In the genomic region with DNA sequence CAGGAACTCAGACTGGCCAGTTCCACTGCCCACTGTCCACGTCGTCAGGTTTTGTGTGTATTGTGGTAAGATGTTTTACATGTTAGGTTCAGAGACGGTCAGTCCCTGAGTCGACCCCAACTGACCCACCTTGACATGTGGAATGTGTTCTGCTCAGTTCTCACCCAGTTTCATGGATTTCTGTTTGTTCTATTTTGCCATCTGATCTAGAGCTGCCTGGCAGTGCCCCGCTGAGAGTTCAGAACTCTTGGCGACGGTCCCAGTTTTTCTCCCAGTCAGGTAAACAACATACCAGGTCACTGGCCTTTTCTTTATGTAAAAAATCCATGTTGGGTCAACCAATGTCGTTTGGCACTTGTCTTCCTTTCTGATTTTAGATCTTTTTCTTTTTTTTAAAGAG, we compare ENCODE assay signal across 7 mouse cellular contexts.
DNase-seq lines count a peak whose midpoint lies in the region.

No protein-coding gene starts in this region.

- DNase-seq in left cerebral cortex, postnatal 4 days, result peak; percentile 41
- no peak for DNase-seq in left cerebral cortex, postnatal 25 days (ENCODE audit: low spot score in 2 of 2)
- DNase-seq in cerebellum, adult 9-11 months, result peak; percentile 89
- DNase-seq in kidney, postnatal 14 days, result peak; percentile 68
- DNase-seq in lung, postnatal 36 days, result peak; percentile 59
- no peak for DNase-seq in frontal cortex, postnatal 10 days (ENCODE audit: low spot score in 2 of 2)
- no peak for DNase-seq in layer of hippocampus, adult 18-20 months (ENCODE audit: low spot score in 2 of 2)

- intact Hi-C loops in left cerebral cortex, postnatal 4 days (cut with DNase I), result no loop called here
- intact Hi-C loops in left cerebral cortex, postnatal 25 days (cut with DNase I), result no loop called here

Comparison
In these comparisons a context has a peak if more than half of its experiments do, and no peak if none do; other contexts are left out.
1. DNase-seq: peak in left cerebral cortex, postnatal 4 days (single experiment), cerebellum, adult 9-11 months (single experiment), kidney, postnatal 14 days (single experiment) and lung, postnatal 36 days (single experiment); none in left cerebral cortex, postnatal 25 days (0 of 2), frontal cortex, postnatal 10 days (0 of 2) and layer of hippocampus, adult 18-20 months (0 of 2).